Mouse (Mus musculus): Measurements from ENCODE around the gene Olfr1248. TPM values are rescaled to one million over a fixed set of nuclear protein-coding genes. Genes with fewer than 3 reads are reported as not detected.
"Not testable (repeated sequence)": the region's sequence is repeated elsewhere in the genome, so short reads cannot be mapped to it uniquely, and the experiment has no call there.

Gene Olfr1248
- not detected in 2 replicates for polyA plus RNA-seq (2012; rRNA removed)

GRCm38 (mm10) chr2:89618145-89618544 is at the start of gene Olfr1248:
Olfr1248 (minus strand) TSS chr2:89618245.
- H3K4me1 ChIP-seq (ENCODE audit: control insufficient read depth, insufficient read depth, insufficient read length); H3K27me3 ChIP-seq (ENCODE audit: control insufficient read depth, insufficient read depth, low read length); H3K4me3 ChIP-seq (ENCODE audit: extremely low read depth, insufficient read depth, insufficient read length); H3K27ac ChIP-seq (ENCODE audit: insufficient read depth, low read length); DNase-seq (ENCODE audit: low read depth in 1 of 2, low spot score in 2 of 2); H3K36me3 ChIP-seq (ENCODE audit: control insufficient read depth, insufficient read depth, low read length): not testable (repeated sequence)
- WGBS: 89% methylated on average over 1 of the region's 1 CpGs

GRCm38 (mm10) chr2:89661367-89661766 is 43.3 kb upstream of the Olfr1248 start, which contains the start of gene Olfr1250:
Olfr1250 (minus strand) TSS chr2:89661467.
- H3K27me3 ChIP-seq (ENCODE audit: control insufficient read depth, insufficient read depth, low read length): no peaks in the 10 kb centered on the region
- H3K4me3 ChIP-seq (ENCODE audit: extremely low read depth, insufficient read depth, insufficient read length): no peak within 1 kb of the TSS
- no peak within 1 kb of the TSS for H3K27ac ChIP-seq (ENCODE audit: insufficient read depth, low read length)
- TF ChIP-seq CTCF (IDR thresholded peaks at IDR 0.05; ENCODE audit: extremely low read depth, insufficient read depth, insufficient read length, insufficient replicate concordance): no peak
- TF ChIP-seq POLR2A (IDR thresholded peaks at IDR 0.05; ENCODE audit: low read depth, low read length): no peak
- no peaks in the 10 kb centered on the region for H3K36me3 ChIP-seq (ENCODE audit: control insufficient read depth, insufficient read depth, low read length)
- no peaks in the 10 kb centered on the region for H3K4me1 ChIP-seq (ENCODE audit: control insufficient read depth, insufficient read depth, insufficient read length)
- DNase-seq (ENCODE audit: low read depth in 1 of 2, low spot score in 2 of 2): no peak

- H3K27ac ChIP-seq (ENCODE audit: insufficient read depth, low read length): no peak within 1 kb of the TSS
- no peaks in the 10 kb centered on the region for H3K4me1 ChIP-seq (ENCODE audit: control insufficient read depth, insufficient read depth, insufficient read length)
Measured at GRCm38 (mm10) chr2:89634883-89635282, 16.8 kb upstream of the Olfr1248 start, which contains the start of gene Olfr1249. Olfr1249 (minus strand) TSS chr2:89634983.

GRCm38 (mm10) chr2:89614030-89614429 is 4.0 kb downstream of the Olfr1248 start, which contains the start of gene Olfr1247:
Olfr1247 (minus strand) TSS chr2:89614130.
- Histone ChIP-seq H3K27me3 (ENCODE audit: control insufficient read depth, insufficient read depth, low read length) (no peaks in the 10 kb centered on the region), H3K27ac (ENCODE audit: insufficient read depth, low read length) (no peak within 1 kb of the TSS), H3K36me3 (ENCODE audit: control insufficient read depth, insufficient read depth, low read length) (no peaks in the 10 kb centered on the region), H3K4me3 (ENCODE audit: extremely low read depth, insufficient read depth, insufficient read length) (no peak within 1 kb of the TSS), H3K4me1 (ENCODE audit: control insufficient read depth, insufficient read depth, insufficient read length) (no peaks in the 10 kb centered on the region)
- 89% methylated on average over 2 of the region's 2 CpGs for WGBS
- TF ChIP-seq POLR2A (IDR thresholded peaks at IDR 0.05; ENCODE audit: low read depth, low read length) (no peak), CTCF (IDR thresholded peaks at IDR 0.05; ENCODE audit: extremely low read depth, insufficient read depth, insufficient read length, insufficient replicate concordance) (no peak)
- no peak for DNase-seq (ENCODE audit: low read depth in 1 of 2, low spot score in 2 of 2)

More at GRCm38 (mm10) chr2:89634883-89635282, 16.8 kb upstream of the Olfr1248 start, which contains the start of gene Olfr1249:
- DNase-seq (ENCODE audit: low read depth in 1 of 2, low spot score in 2 of 2): no peak
- Histone ChIP-seq H3K36me3 (ENCODE audit: control insufficient read depth, insufficient read depth, low read length) (no peaks in the 10 kb centered on the region), H3K4me3 (ENCODE audit: extremely low read depth, insufficient read depth, insufficient read length) (no peak within 1 kb of the TSS), H3K27me3 (ENCODE audit: control insufficient read depth, insufficient read depth, low read length) (no peaks in the 10 kb centered on the region)
- TF ChIP-seq CTCF (IDR thresholded peaks at IDR 0.05; ENCODE audit: extremely low read depth, insufficient read depth, insufficient read length, insufficient replicate concordance) (no peak), POLR2A (IDR thresholded peaks at IDR 0.05; ENCODE audit: low read depth, low read length) (no peak)
- 93% methylated on average over 2 of the region's 2 CpGs for WGBS

GRCm38 (mm10) chr2:89593057-89593456 is 25.0 kb downstream of the Olfr1248 start, which contains the start of gene Olfr1246:
Olfr1246 (minus strand) TSS chr2:89593157.
- no peak within 1 kb of the TSS for H3K4me3 ChIP-seq (ENCODE audit: extremely low read depth, insufficient read depth, insufficient read length)
- 78% methylated on average over 2 of the region's 2 CpGs for WGBS
- no peak for DNase-seq (ENCODE audit: low read depth in 1 of 2, low spot score in 2 of 2)

GRCm38 (mm10) chr2:89578347-89578746 is 39.7 kb downstream of the Olfr1248 start, which contains the start of gene Olfr1245:
Olfr1245 (minus strand) TSS chr2:89578447.
- H3K36me3 ChIP-seq (ENCODE audit: control insufficient read depth, insufficient read depth, low read length): no peaks in the 10 kb centered on the region
- DNase-seq (ENCODE audit: low read depth in 1 of 2, low spot score in 2 of 2): no peak
- TF ChIP-seq CTCF (IDR thresholded peaks at IDR 0.05; ENCODE audit: extremely low read depth, insufficient read depth, insufficient read length, insufficient replicate concordance) (no peak), POLR2A (IDR thresholded peaks at IDR 0.05; ENCODE audit: low read depth, low read length) (no peak)
- H3K27me3 ChIP-seq (ENCODE audit: control insufficient read depth, insufficient read depth, low read length): no peaks in the 10 kb centered on the region
- H3K4me3 ChIP-seq (ENCODE audit: extremely low read depth, insufficient read depth, insufficient read length): no peak within 1 kb of the TSS
- 72% methylated on average over 1 of the region's 1 CpGs for WGBS
- no peak within 1 kb of the TSS for H3K27ac ChIP-seq (ENCODE audit: insufficient read depth, low read length)
- H3K4me1 ChIP-seq (ENCODE audit: control insufficient read depth, insufficient read depth, insufficient read length): no peaks in the 10 kb centered on the region

More at GRCm38 (mm10) chr2:89593057-89593456, 25.0 kb downstream of the Olfr1248 start, which contains the start of gene Olfr1246:
- Histone ChIP-seq H3K36me3 (ENCODE audit: control insufficient read depth, insufficient read depth, low read length) (no peaks in the 10 kb centered on the region), H3K27ac (ENCODE audit: insufficient read depth, low read length) (no peak within 1 kb of the TSS), H3K4me1 (ENCODE audit: control insufficient read depth, insufficient read depth, insufficient read length) (no peaks in the 10 kb centered on the region), H3K27me3 (ENCODE audit: control insufficient read depth, insufficient read depth, low read length) (no peaks in the 10 kb centered on the region)
- no peak for TF ChIP-seq CTCF (IDR thresholded peaks at IDR 0.05; ENCODE audit: extremely low read depth, insufficient read depth, insufficient read length, insufficient replicate concordance)
- TF ChIP-seq POLR2A (IDR thresholded peaks at IDR 0.05; ENCODE audit: low read depth, low read length): no peak

Other genes starting within 250 kb of the Olfr1248 start
- gene Olfr1238, start 208.6 kb downstream of the Olfr1248 start, polyA plus RNA-seq (2012; rRNA removed): not detected in 2 replicates
- gene Olfr1239, start 197.8 kb downstream of the Olfr1248 start, polyA plus RNA-seq (2012; rRNA removed): not detected in 2 replicates
- not detected in 2 replicates for gene Olfr1240, start 175.2 kb downstream of the Olfr1248 start, polyA plus RNA-seq (2012; rRNA removed)
- gene Olfr1241, start 131.1 kb downstream of the Olfr1248 start, polyA plus RNA-seq (2012; rRNA removed): not detected in 2 replicates
- gene Olfr1242, start 119.9 kb downstream of the Olfr1248 start, polyA plus RNA-seq (2012; rRNA removed): not detected in 2 replicates
- not detected in 2 replicates for gene Olfr1243, start 86.8 kb downstream of the Olfr1248 start, polyA plus RNA-seq (2012; rRNA removed)
- not detected in 2 replicates for gene Olfr1245, start 39.8 kb downstream of the Olfr1248 start, polyA plus RNA-seq (2012; rRNA removed)
- not detected in 2 replicates for gene Olfr1246, start 25.1 kb downstream of the Olfr1248 start, polyA plus RNA-seq (2012; rRNA removed)
- gene Olfr1247, start 4.1 kb downstream of the Olfr1248 start, polyA plus RNA-seq (2012; rRNA removed): not detected in 2 replicates
- not detected in 2 replicates for gene Olfr1249, start 16.7 kb upstream of the Olfr1248 start, polyA plus RNA-seq (2012; rRNA removed)
- not detected in 2 replicates for gene Olfr1250, start 43.2 kb upstream of the Olfr1248 start, polyA plus RNA-seq (2012; rRNA removed)
- gene Olfr1251, start 53.7 kb upstream of the Olfr1248 start, polyA plus RNA-seq (2012; rRNA removed): not detected in 2 replicates
- gene Olfr1252, start 106.8 kb upstream of the Olfr1248 start, polyA plus RNA-seq (2012; rRNA removed): not detected in 2 replicates
- gene Olfr1253, start 138.8 kb upstream of the Olfr1248 start, polyA plus RNA-seq (2012; rRNA removed): not detected in 2 replicates
- not detected in 2 replicates for gene Olfr1254, start 175.4 kb upstream of the Olfr1248 start, polyA plus RNA-seq (2012; rRNA removed)
- gene Olfr1255, start 193.8 kb upstream of the Olfr1248 start, polyA plus RNA-seq (2012; rRNA removed): not detected in 2 replicates
- gene Olfr1256, start 223.3 kb upstream of the Olfr1248 start, polyA plus RNA-seq (2012; rRNA removed): not detected in 2 replicates
- gene Olfr48, start 230.0 kb upstream of the Olfr1248 start, polyA plus RNA-seq (2012; rRNA removed): not detected in 2 replicates